Mouse (Mus musculus) small intestine, adult 2 months (tissue): ENCODE measurements around the gene Gtse1.

Experiments used
- CTCF ChIP-seq: fragments of 200-500 bp; IDR thresholded peaks from 2 replicates; pipeline ENCODE4 v1.5.1; 2012; ENCODE audit warnings: low read depth, mild to moderate bottlenecking, control low read depth, inconsistent platforms, low read length, moderate library complexity, mixed read lengths; ENCODE audit not compliant: insufficient replicate concordance, insufficient read length; ENCODE audit errors: extremely low read depth
- POLR2A ChIP-seq: fragments of 200-500 bp; IDR thresholded peaks from 2 replicates; pipeline ENCODE4 v1.6.1; 2012; ENCODE audit warnings: low read depth, mild to moderate bottlenecking, control low read depth, inconsistent platforms, low read length, moderate library complexity

DNA sequence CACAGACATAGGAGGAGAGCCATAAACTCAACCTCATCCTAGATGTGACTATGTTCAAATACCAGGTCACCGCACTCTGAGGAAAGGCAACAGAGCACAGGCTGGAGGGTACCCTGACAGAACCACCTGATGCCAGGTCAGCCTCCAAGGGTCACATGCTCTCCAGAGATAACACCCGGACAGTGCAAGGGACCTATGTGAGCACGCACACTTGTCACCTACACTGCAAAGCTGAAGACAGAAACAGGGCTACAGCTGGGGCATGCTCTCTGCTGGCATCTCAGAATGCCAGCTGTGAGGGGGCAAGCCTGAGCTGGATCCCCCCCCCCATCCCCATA, 49.9 kb downstream of the Gtse1 start:
- no peak for TF ChIP-seq CTCF
- TF ChIP-seq POLR2A, result no peak
